Mouse (Mus musculus): Measurements from ENCODE around the gene Ndufv1.

The Ndufv1 gene

GRCm38 (mm10) chr19:4001752-4002151 is 10.9 kb downstream of the Ndufv1 start:
- no peak for ATAC-seq (ENCODE audit: low TSS enrichment)

- ATAC-seq (ENCODE audit: low TSS enrichment) = peak; percentile 7; the same call in 1 of the 2 replicates
Measured at GRCm38 (mm10) chr19:4000949-4001525, 11.6 kb downstream of the Ndufv1 start.

GRCm38 (mm10) chr19:4000119-4000900 is 12.3 kb downstream of the Ndufv1 start, which contains the start of the genes Nudt8 and Gm49405:
Gene Nudt8, plus strand, starts transcription at chr19:4000580.
Gene Gm49405, plus strand, starts transcription at chr19:4000626.
- ATAC-seq (ENCODE audit: low TSS enrichment) = peak; percentile 92

DNA sequence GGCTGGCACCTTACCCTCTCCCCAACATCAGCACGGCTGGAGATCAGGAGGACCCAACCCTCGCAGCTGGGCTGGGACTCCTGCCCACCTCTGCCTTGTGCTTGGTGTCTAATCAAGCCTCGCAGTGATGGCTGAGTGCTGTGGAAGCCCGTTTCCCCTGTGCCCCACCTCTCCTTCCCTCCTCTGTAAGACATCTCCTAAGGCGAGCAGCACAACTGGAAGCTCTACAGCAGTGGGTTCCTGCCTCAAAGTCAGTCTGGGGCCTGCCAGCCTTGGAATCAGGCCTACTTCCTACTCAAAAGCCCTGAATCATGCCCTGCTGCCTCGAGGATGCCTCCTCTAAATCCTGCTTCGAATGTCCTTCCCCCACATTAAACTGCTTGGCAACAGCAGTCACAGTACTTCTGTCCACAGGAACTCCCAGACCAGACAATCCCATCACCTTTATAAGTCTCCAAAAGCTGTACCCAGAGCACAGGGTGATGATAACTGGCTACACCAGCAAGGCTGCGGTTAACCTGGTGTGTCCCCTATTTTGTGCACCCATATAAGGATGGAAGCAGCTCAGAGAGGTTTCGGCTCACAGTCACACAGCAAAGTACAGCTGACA is 13.4 kb downstream of the Ndufv1 start:
- no peak for ATAC-seq (ENCODE audit: low TSS enrichment)

GRCm38 (mm10) chr19:3998335-3998734 is 14.3 kb downstream of the Ndufv1 start:
- ATAC-seq (ENCODE audit: low TSS enrichment) = no peak

GRCm38 (mm10) chr19:3997231-3997630 is 15.4 kb downstream of the Ndufv1 start:
- no peak for ATAC-seq (ENCODE audit: low TSS enrichment)

DNA sequence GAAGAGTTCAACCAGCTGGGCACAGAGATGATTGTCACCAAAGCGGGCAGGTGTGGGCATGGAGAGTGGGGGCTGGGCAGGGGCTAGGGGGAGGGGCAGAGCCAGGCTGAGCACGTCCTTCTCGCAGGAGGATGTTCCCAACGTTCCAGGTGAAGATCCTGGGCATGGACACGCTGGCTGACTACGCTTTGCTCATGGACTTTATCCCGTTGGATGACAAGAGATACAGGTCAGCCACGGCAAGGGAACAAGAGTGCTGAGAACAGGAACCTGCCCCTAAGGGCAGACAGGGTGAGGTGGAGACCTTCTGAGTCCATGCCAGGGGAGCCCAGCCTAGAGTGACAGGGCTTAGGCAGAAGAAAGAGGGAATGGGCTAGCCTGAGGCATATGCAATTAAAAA is 15.9 kb downstream of the Ndufv1 start:
- no peak for ATAC-seq (ENCODE audit: low TSS enrichment)

GRCm38 (mm10) chr19:3996106-3996505 is 16.5 kb downstream of the Ndufv1 start:
- ATAC-seq (ENCODE audit: low TSS enrichment) = no peak

- no peak for ATAC-seq (ENCODE audit: low TSS enrichment)
Measured at GRCm38 (mm10) chr19:3995505-3995904, 17.1 kb downstream of the Ndufv1 start.

DNA sequence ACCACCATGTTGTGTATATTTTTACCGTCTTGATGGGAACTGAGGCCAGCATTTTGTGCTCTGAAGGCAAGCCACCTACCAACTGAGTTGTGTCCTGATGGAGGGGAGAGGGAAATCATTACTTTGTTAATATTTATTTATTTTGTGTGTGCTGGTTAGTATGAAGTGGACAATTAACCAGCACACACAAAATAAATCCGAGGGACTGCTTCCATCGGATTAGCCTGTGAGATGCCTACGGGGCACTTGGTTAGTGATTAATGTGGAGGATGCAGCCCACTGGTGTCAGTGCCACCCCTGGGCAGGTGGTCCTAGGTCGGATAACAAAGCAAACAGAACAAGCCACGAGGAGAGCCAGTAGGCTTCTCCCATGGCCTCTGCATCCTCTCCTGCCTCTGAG is 17.7 kb downstream of the Ndufv1 start:
- no peak for ATAC-seq (ENCODE audit: low TSS enrichment)

GRCm38 (mm10) chr19:3992416-3992815 is 20.2 kb downstream of the Ndufv1 start, which contains the start of gene Tbx10:
Gene Tbx10, plus strand, starts transcription at chr19:3992752.
- ATAC-seq (ENCODE audit: low TSS enrichment) = no peak

GRCm38 (mm10) chr19:3991966-3992365 is 20.6 kb downstream of the Ndufv1 start:
- no peak for ATAC-seq (ENCODE audit: low TSS enrichment)

GRCm38 (mm10) chr19:3991562-3991961 is 21.0 kb downstream of the Ndufv1 start:
- no peak for ATAC-seq (ENCODE audit: low TSS enrichment)

GRCm38 (mm10) chr19:3990804-3991203 is 21.8 kb downstream of the Ndufv1 start:
- ATAC-seq (ENCODE audit: low TSS enrichment) = no peak

- no peak for ATAC-seq (ENCODE audit: low TSS enrichment)
Measured at GRCm38 (mm10) chr19:3988750-3989149, 23.9 kb downstream of the Ndufv1 start.

- no peak for ATAC-seq (ENCODE audit: low TSS enrichment)
Measured at GRCm38 (mm10) chr19:3988066-3988465, 24.5 kb downstream of the Ndufv1 start.

- peak; percentile 52; the same call in 1 of the 2 replicates for ATAC-seq (ENCODE audit: low TSS enrichment)
Measured at GRCm38 (mm10) chr19:3986334-3986733, 26.3 kb downstream of the Ndufv1 start, which contains the start of gene Acy3. Gene Acy3, plus strand, starts transcription at chr19:3986570.

GRCm38 (mm10) chr19:3985261-3985681 is 27.3 kb downstream of the Ndufv1 start:
- no peak for ATAC-seq (ENCODE audit: low TSS enrichment)

DNA sequence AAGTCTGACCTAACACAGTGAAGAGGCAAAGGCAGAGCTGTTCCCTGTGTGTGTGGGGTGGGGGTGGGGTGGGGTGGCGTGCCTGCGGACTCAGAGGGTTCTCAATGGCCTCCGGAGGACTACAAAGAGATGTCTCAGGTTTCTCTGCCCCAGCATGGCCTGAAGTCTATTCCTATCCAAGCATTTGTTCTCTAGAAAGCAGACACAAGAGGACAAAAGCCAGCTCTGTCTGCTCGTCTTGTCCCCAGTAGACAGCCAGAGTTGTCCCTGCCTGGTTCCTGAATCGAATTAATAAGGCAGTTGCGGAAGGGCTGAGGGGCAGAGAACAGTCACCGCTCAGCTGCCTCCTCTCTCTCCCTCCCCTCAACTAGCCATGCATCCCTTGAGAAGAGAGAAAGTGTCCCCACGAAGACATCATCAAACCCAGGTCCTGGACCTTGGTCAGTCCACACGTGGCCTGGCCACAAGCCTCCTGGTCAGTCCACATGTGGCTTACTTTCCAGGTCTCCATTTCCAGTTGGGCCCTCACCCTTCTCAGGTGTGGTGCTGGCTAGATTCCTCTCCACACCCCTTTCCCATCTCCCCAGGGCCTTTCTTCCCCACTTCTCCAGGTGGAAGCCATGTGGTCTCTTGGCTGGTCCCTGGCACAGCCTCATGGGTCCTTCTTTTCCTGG is 28.9 kb downstream of the Ndufv1 start:
- ATAC-seq (ENCODE audit: low TSS enrichment) = no peak

DNA sequence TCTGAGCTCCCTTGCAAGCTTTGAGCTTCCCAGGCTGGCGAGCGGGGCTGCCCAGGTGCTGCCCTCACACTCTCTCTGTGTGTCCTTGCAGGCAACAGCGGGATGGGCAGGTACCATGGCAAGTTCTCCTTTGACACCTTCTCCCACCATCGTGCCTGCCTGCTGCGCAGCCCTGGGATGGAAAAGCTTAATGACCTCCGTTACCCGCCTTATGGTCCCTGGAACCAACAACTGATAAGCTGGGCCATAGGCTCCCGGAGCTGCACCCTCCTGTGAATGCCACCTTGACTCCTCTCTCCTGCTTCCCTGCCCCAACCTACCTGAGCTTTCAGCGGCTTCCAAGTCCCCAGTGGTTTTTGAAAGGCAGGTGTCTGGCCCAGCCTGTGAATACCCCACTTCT is 31.7 kb downstream of the Ndufv1 start:
- no peak for ATAC-seq (ENCODE audit: low TSS enrichment)

- peak; percentile 85 for ATAC-seq (ENCODE audit: low TSS enrichment)
Measured at GRCm38 (mm10) chr19:3980309-3980708, 32.3 kb downstream of the Ndufv1 start.

GRCm38 (mm10) chr19:3975866-3976265 is 36.7 kb downstream of the Ndufv1 start:
- ATAC-seq (ENCODE audit: low TSS enrichment) = no peak

Data from frontal cortex, adult (tissue).